Mouse (Mus musculus) heart, postnatal 10 days (tissue): ENCODE measurements around the gene Gm11213. TPM values are rescaled to one million over a fixed set of nuclear protein-coding genes. Genes with fewer than 3 reads are reported as not detected.

Experiments used
- DNase-seq, 2 experiments: peaks; one replicate each; pipeline ENCODE4 v3.0.0; 2021
- intact Hi-C: fragments of 180-260 bp; cut with DNase I; formaldehyde crosslinking; loops from one replicate; pipeline ENCODE4 v1.15.1; 2025
- total RNA-seq, 2 experiments: library from RNA; stranded (reverse); gene quantifications; 2 replicates each; pipeline ENCODE4 v1.2.3; 2021

Gene Gm11213
- total RNA-seq, 2 experiments from 2014 or later: not detected

DNA sequence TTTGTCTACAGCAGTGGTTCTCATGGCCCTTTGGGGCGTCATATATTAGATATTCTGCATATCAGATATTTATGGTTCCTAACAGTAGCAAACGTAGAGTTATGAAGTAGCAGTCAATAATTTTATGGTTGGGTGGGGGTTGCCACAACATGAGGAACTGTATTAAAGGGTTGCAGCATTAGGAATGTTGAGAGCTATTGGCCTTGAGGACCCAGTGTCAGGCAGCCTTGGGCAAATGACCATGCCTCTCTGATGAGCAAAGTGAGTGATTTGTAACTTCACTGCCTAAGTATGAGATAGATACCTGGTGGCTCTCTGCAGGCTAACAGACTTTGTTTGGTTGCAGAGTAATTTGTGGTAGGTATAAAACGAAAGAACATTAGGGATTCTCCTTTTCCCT lies 54.2 kb downstream of the Gm11213 start:
- DNase-seq: no peak
- intact Hi-C loops: no loop called here

DNA sequence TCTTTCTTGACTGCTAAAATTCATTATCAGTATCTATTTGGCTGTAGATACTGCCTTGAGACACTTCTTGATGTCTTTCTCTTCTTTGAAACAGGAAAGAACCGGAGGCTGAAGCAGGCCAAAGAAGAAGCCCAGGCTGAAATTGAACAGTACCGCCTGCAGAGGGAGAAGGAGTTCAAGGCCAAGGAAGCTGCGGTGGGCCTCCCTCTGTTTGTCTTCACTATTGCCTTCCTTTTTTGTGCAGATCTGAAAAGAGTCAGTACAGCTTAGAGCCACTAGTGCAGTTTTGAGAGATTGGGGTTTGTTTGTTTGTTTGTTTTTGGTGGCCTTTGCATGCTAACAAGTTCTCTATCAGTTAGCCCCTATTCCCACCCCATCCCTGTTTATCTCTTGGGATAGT lies 56.6 kb downstream of the Gm11213 start:
- intact Hi-C loops: no loop called here
- no peak for DNase-seq

DNA sequence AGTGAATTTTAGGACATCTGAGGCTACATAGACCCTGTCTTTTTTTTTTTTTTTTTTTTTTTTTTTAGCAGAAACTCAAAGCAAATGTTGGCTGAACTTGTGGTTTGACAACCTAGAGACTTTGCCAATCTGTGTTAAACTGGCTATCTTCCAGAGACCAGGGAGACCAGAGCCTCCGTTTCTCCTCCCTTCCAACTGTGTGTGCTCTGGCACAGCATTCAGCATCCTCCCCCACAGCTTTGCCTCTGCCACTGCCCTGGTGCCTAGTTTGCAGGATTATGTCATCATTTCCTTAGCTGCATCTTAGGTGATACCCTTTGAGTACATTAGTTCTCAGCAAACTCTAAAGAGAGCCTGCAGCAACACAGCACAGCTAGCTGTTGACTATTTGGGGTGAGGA lies 57.3 kb downstream of the Gm11213 start:
- intact Hi-C loops: no loop called here
- no peak for DNase-seq

Other genes starting within 250 kb of the Gm11213 start
- gene Orm3, start 249.1 kb downstream of the Gm11213 start, total RNA-seq: under 1 TPM in 1 of 2 experiments, not detected in 1; 0.60 TPM
- gene Orm2, start 242.8 kb downstream of the Gm11213 start, total RNA-seq: not detected
- 1 to 10 TPM; 5.4 to 6.1 TPM for gene Akna, start 201.9 kb downstream of the Gm11213 start, total RNA-seq
- 10 to 100 TPM in 1 of 2 experiments, 1 to 10 TPM in 1; 10.0 to 11.0 TPM for gene Whrn, start 109.3 kb downstream of the Gm11213 start, total RNA-seq
- 100 to 1,000 TPM; 161 to 165 TPM for gene Atp6v1g1, start 60.5 kb downstream of the Gm11213 start, total RNA-seq
- gene Tmem268, start 46.5 kb downstream of the Gm11213 start, total RNA-seq: 1 to 10 TPM; 5.9 to 6.5 TPM
- gene Tex48, start 17.2 kb upstream of the Gm11213 start, total RNA-seq: not detected
- gene Gm11214, start 58.1 kb upstream of the Gm11213 start, total RNA-seq: not detected
- gene Tnfsf15, start 139.9 kb upstream of the Gm11213 start, total RNA-seq: not detected